In the genomic region with DNA sequence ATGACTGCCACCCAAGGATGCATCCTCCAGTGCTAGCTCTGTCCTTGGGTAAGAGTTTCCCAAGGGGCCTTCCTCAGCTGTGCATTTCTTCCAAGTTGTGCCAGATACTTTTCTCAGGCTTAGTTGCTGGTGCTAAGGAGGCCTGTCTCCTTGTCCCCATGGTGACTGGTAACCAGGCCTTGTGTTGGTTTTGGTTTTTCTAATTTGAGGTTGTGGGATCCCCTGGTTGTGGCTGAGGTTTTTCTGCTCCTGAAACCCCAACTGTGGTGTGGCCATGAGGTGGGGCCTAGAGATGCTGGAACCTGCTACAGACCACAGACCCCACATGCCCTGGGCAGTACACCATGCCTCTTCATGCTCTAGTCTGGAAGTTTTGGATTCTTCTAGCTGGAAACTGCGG, we compare ENCODE assay signal across 25 mouse cellular contexts.
DNase-seq lines count a peak whose midpoint lies in the region; ATAC-seq and TF ChIP-seq lines count a peak whose summit lies in the region.
"Had no signal": no experiment of that assay in that cellular context is flagged by ENCODE, and none has a peak within 500 bp of the region (broad histone marks: within the 10 kb centered on the region; RNA-seq: fewer than 3 reads in every experiment).

No protein-coding gene starts in this region.

- peaks cover 11 to 46% of the 10 kb centered on the region in 2 experiments for H3K4me1 ChIP-seq in CH12.LX (ENCODE audit: control insufficient read depth in 1 of 2, insufficient read depth in 2 of 2)
- H3K4me1 ChIP-seq: embryonic facial prominence, embryonic 13.5 days; embryonic facial prominence, embryonic 15.5 days; forebrain, embryonic 10.5 days; forebrain, embryonic 12.5 days had no signal

- 0 out of 2 replicates have a peak, but pooled peaks have one; percentile 31 for TF ChIP-seq EP300 in CH12.LX (IDR thresholded peaks at IDR 0.05; ENCODE audit: low read length)

- no peak overlapping the region for H3K27ac ChIP-seq in CH12.LX (ENCODE audit: insufficient read depth, low read depth)
- H3K27ac ChIP-seq: embryonic facial prominence, embryonic 13.5 days; embryonic facial prominence, embryonic 15.5 days; forebrain, embryonic 10.5 days; forebrain, embryonic 12.5 days had no signal

- H3K27me3 ChIP-seq in CH12.LX (replicated peaks), result no peaks in the 10 kb centered on the region
- H3K27me3 ChIP-seq: embryonic facial prominence, embryonic 13.5 days; embryonic facial prominence, embryonic 15.5 days; forebrain, embryonic 12.5 days had no signal

- ATAC-seq in hematopoietic stem cell, adult 5-6 weeks (replicated peaks in 1 of 2; ENCODE audit: insufficient read depth in 1 of 2, low FRiP score in 2 of 2, low TSS enrichment in 1 of 2, low read depth in 1 of 2, poor library complexity in 2 of 2, severe bottlenecking in 2 of 2), result peak; percentile 37 to 58; a peak in 3 of 4 replicates
- peak; percentile 44 for ATAC-seq in megakaryocyte progenitor cell, adult 5-6 weeks (replicated peaks; ENCODE audit: poor library complexity)
- ATAC-seq in frontal cortex, adult (ENCODE audit: low TSS enrichment), result no peak
- ATAC-seq: CD4-positive, CD25-positive, alpha-beta regulatory T cell, adult 4 months; forebrain, embryonic 14.5 days; forebrain, embryonic 16.5 days had no signal

- peaks cover 0 to 3% of the 10 kb centered on the region in 2 experiments for H3K36me3 ChIP-seq in CH12.LX (replicated peaks in 1 of 2; ENCODE audit: control insufficient read depth in 1 of 2, insufficient read depth in 1 of 2, low read length in 1 of 2)
- H3K36me3 ChIP-seq: embryonic facial prominence, embryonic 13.5 days; embryonic facial prominence, embryonic 15.5 days; forebrain, embryonic 10.5 days; forebrain, embryonic 12.5 days had no signal

- no peaks in the 10 kb centered on the region for H3K9me3 ChIP-seq in CH12.LX (replicated peaks; ENCODE audit: low read length)
- H3K9me3 ChIP-seq: embryonic facial prominence, embryonic 13.5 days; embryonic facial prominence, embryonic 15.5 days; forebrain, embryonic 10.5 days; forebrain, embryonic 12.5 days had no signal

- no peak overlapping the region for H3K4me3 ChIP-seq in CH12.LX (replicated peaks in 1 of 3; ENCODE audit: low read depth in 2 of 3, low read length in 2 of 3, poor library complexity in 1 of 3)
- H3K4me3 ChIP-seq: embryonic facial prominence, embryonic 13.5 days; embryonic facial prominence, embryonic 15.5 days; erythroblast, embryonic 14.5 days; forebrain, embryonic 10.5 days; forebrain, embryonic 12.5 days had no signal

- no peaks in the 10 kb centered on the region for H3K79me2 ChIP-seq in CH12.LX (replicated peaks; ENCODE audit: control insufficient read depth, extremely low read depth, insufficient read depth, poor library complexity, severe bottlenecking)

- in situ Hi-C loops in CH12.LX (cut with MboI; ENCODE audit: low pct_ligation_motif_present, low pct_unique_long_range_greater_than_20kb, low sequenced_read_pairs), result no loop called here

- no peak for TF ChIP-seq CTCF in CH12.LX (conservative IDR thresholded peaks at IDR 0.05 in 1 of 2, IDR thresholded peaks at IDR 0.05 in 1 of 2; ENCODE audit: low read depth in 2 of 2, low read length in 2 of 2)

- dilution Hi-C loops in CH12.LX (cut with MboI; ENCODE audit: extremely low pct_ligation_motif_present, extremely low pct_unique_long_range_greater_than_20kb, low sequenced_read_pairs), result no loop called here

- TF ChIP-seq POLR2A in CH12.LX (IDR thresholded peaks at IDR 0.05; ENCODE audit: low read depth, low read length), result no peak

- H3K9ac ChIP-seq in CH12.LX (ENCODE audit: insufficient read depth, low read depth), result no peak overlapping the region
- H3K9ac ChIP-seq: embryonic facial prominence, embryonic 13.5 days; embryonic facial prominence, embryonic 15.5 days; forebrain, embryonic 12.5 days had no signal

- DNase-seq in 416B (ENCODE audit: low read depth) (peak; percentile 17), CH12.LX (ENCODE audit: extremely low read depth) (peak; percentile 27)
- no peak for DNase-seq in kidney, adult 8-10 months
- no peak for DNase-seq in gastrocnemius, adult 8-10 months (ENCODE audit: low spot score in 2 of 2)
- DNase-seq: adrenal gland, adult 2 months; adrenal gland, postnatal 10 days; adrenal gland, postnatal 25 days; B cell, adult 2 months; cerebellum, adult 11 months; cerebellum, adult 18-20 months; cerebellum, adult 8-10 months; cerebellum, postnatal 10 days; cerebellum, postnatal 25 days; embryo, embryonic 11 days had no signal

- TF ChIP-seq RAD21 in CH12.LX (IDR thresholded peaks at IDR 0.05; ENCODE audit: low read depth, low read length), result no peak

- H3K4me2 ChIP-seq in CH12.LX (ENCODE audit: insufficient read depth, low read depth, poor library complexity, severe bottlenecking), result no peak overlapping the region
- H3K4me2 ChIP-seq: embryonic facial prominence, embryonic 13.5 days; embryonic facial prominence, embryonic 15.5 days; forebrain, embryonic 12.5 days had no signal

TF ChIP-seq in CH12.LX, 34 proteins besides CTCF, POLR2A, EP300 and RAD21:
- 0 out of 2 replicates have a peak, but pooled peaks have one; percentile 23 for TF ChIP-seq MEF2A (IDR thresholded peaks at IDR 0.05; ENCODE audit: borderline replicate concordance, low read depth, low read length)
- TF ChIP-seq IRF4 (IDR thresholded peaks at IDR 0.05; ENCODE audit: low read depth, low read length), result no peak
- no peak for TF ChIP-seq MXI1 (IDR thresholded peaks at IDR 0.05; ENCODE audit: low read depth, low read length)
- TF ChIP-seq TCF12 (IDR thresholded peaks at IDR 0.05; ENCODE audit: low read depth, low read length), result no peak
- no peak for TF ChIP-seq TBP (conservative IDR thresholded peaks at IDR 0.05; ENCODE audit: low read depth, low read length)

Comparison
In these comparisons a context has a peak if more than half of its experiments do, and no peak if none do; other contexts are left out.
1. DNase-seq: peak in 416B (single experiment) and CH12.LX (single experiment); none in kidney, adult 8-10 months (0 of 2) and gastrocnemius, adult 8-10 months (0 of 2).